Mouse (Mus musculus) heart, embryonic 15.5 days (tissue): Measurements from ENCODE around the gene Zdhhc7. TPM values are rescaled to one million over a fixed set of nuclear protein-coding genes. Genes with fewer than 3 reads are reported as not detected.

ENCODE experiments used
- ATAC-seq: fragments of 200-750 bp; cut with Nextera tagmentation; replicated peaks from 2 replicates; pipeline ENCODE4 v1.8.0; 2017; ENCODE audit warnings: low read depth, moderate TSS enrichment; ENCODE audit not compliant: insufficient number of reproducible peaks, insufficient read depth, low FRiP score
- H3K27ac ChIP-seq: fragments of 300-500 bp; sonication (generic); 2 replicates; pipeline ENCODE4 v1.5.1; 2015; ENCODE audit warnings: mild to moderate bottlenecking, inconsistent platforms
- H3K27me3 ChIP-seq: fragments of 300-500 bp; sonication (generic); 2 replicates; pipeline ENCODE4 v1.6.1; 2015; ENCODE audit warnings: inconsistent platforms
- H3K36me3 ChIP-seq: fragments of 300-500 bp; sonication (generic); 2 replicates; pipeline ENCODE4 v1.6.1; 2015; ENCODE audit warnings: mild to moderate bottlenecking, inconsistent platforms
- H3K4me1 ChIP-seq: fragments of 300-500 bp; sonication (generic); replicated peaks from 2 replicates; pipeline ENCODE4 v1.6.1; 2015; ENCODE audit warnings: inconsistent platforms
- H3K4me2 ChIP-seq: fragments of 300-500 bp; sonication (generic); 2 replicates; pipeline ENCODE4 v1.6.1; 2015; ENCODE audit warnings: inconsistent platforms, mild to moderate bottlenecking, moderate library complexity
- H3K4me3 ChIP-seq: fragments of 300-500 bp; sonication (generic); 2 replicates; pipeline ENCODE4 v1.5.1; 2015; ENCODE audit warnings: mild to moderate bottlenecking, inconsistent platforms
- H3K9ac ChIP-seq: fragments of 300-500 bp; sonication (generic); 2 replicates; pipeline ENCODE4 v1.6.1; 2015; ENCODE audit warnings: mild to moderate bottlenecking, inconsistent platforms
- H3K9me3 ChIP-seq: fragments of 300-500 bp; sonication (generic); replicated peaks from 2 replicates; pipeline ENCODE4 v1.6.1; 2016; ENCODE audit warnings: inconsistent platforms
- WGBS: fragments of 180-500 bp; shearing (Covaris S2); methylation state at CpG from one replicate; pipeline ENCODE4 v1.1.7; 2015; ENCODE audit warnings: mixed read lengths; 5-methylcytosine and 5-hydroxymethylcytosine counted together
- polyA plus RNA-seq: library from polyadenylated mRNA; unstranded; fragments of >200 nt; fragmentation: Nextera tagmentation; extraction: Ambion mirVana; gene quantifications from 2 replicates; pipeline ENCODE4 v1.2.1, GENCODE M21; 2015

The Zdhhc7 gene
- polyA plus RNA-seq, 1 experiment from 2014 or later = 30.7 TPM

DNA sequence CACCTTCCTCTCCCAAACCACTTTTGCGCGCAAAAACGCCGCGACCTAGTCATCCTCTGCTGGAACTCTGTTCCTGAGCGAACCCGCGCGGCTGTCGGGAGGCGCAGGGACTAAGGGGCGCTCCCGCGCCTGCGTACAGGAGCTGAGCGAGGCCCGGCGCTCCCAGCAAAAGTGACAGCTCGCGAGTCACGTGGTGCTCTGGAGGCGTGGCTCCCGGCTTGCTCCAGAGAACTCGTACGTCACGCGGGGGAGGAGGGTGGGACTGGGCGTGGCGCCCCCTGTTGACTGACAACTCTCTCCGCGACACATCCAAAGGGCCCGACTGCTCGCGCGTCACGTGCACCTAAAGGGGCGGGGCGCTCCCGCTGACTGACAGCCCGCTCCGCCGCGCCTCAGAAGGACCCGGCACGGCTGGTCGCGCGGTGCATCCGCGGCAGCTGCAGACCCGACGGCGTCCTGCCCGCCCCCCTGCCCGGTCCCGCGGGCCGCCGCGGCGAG lies 12.5 kb upstream of the Zdhhc7 start, which contains the start of gene 6430548M08Rik:
TSS of gene 6430548M08Rik (plus strand) at position 395 of the 498 bp plus-strand sequence.
- Histone ChIP-seq H3K36me3 (no peaks in the 10 kb centered on the region), H3K4me3 (peak within 1 kb of the TSS; percentile 85), H3K9ac (peak within 1 kb of the TSS; percentile 85), H3K27ac (peak within 1 kb of the TSS; percentile 97), H3K27me3 (peaks cover 16% of the 10 kb centered on the region; the same call in 1 of the 2 replicates), H3K4me1 (peaks cover 32% of the 10 kb centered on the region), H3K9me3 (no peaks in the 10 kb centered on the region), H3K4me2 (peak within 1 kb of the TSS; percentile 97)
- peak; percentile 95 for ATAC-seq
- under 1% methylated on average over 61 of the region's 61 CpGs for WGBS

GRCm38 (mm10) chr8:120113306-120113705 lies 12.0 kb upstream of the Zdhhc7 start:
- 0 out of 2 replicates have a peak, but pooled peaks have one; percentile 28 for ATAC-seq
- peak overlapping the region; percentile 74 for H3K9ac ChIP-seq
- H3K27ac ChIP-seq = peak overlapping the region; percentile 97
- H3K27me3 ChIP-seq = peaks cover 16% of the 10 kb centered on the region; the same call in 1 of the 2 replicates
- H3K4me1 ChIP-seq = peaks cover 28% of the 10 kb centered on the region
- peak overlapping the region; percentile 85 for H3K4me3 ChIP-seq
- H3K9me3 ChIP-seq = no peaks in the 10 kb centered on the region
- WGBS = 3% methylated on average over 10 of the region's 10 CpGs
- H3K36me3 ChIP-seq = no peaks in the 10 kb centered on the region
- peak overlapping the region; percentile 97 for H3K4me2 ChIP-seq

- H3K4me3 ChIP-seq = no peak overlapping the region
- H3K27ac ChIP-seq = peak overlapping the region; percentile 97
- H3K4me1 ChIP-seq = peaks cover 26% of the 10 kb centered on the region
- H3K36me3 ChIP-seq = no peaks in the 10 kb centered on the region
- H3K9me3 ChIP-seq = no peaks in the 10 kb centered on the region
- no peak for ATAC-seq
- H3K27me3 ChIP-seq = peaks cover 16% of the 10 kb centered on the region; the same call in 1 of the 2 replicates
- no peak overlapping the region for H3K9ac ChIP-seq
- 65% methylated on average over 5 of the region's 5 CpGs for WGBS
- H3K4me2 ChIP-seq = peak overlapping the region; percentile 97
Measured at GRCm38 (mm10) chr8:120112535-120112934, 11.3 kb upstream of the Zdhhc7 start.

GRCm38 (mm10) chr8:120111382-120111781 lies 10.1 kb upstream of the Zdhhc7 start:
- Histone ChIP-seq H3K27me3 (peaks cover 16% of the 10 kb centered on the region; the same call in 1 of the 2 replicates), H3K27ac (no peak overlapping the region), H3K36me3 (no peaks in the 10 kb centered on the region), H3K9me3 (no peaks in the 10 kb centered on the region), H3K4me3 (no peak overlapping the region), H3K4me2 (no peak overlapping the region), H3K4me1 (peaks cover 22% of the 10 kb centered on the region), H3K9ac (no peak overlapping the region)
- no peak for ATAC-seq
- 72% methylated on average over 4 of the region's 4 CpGs for WGBS

- H3K36me3 ChIP-seq = no peaks in the 10 kb centered on the region
Measured at GRCm38 (mm10) chr8:120110966-120111365, 9.7 kb upstream of the Zdhhc7 start.

GRCm38 (mm10) chr8:120109149-120109548 lies 7.9 kb upstream of the Zdhhc7 start:
- WGBS = 29% methylated on average over 3 of the region's 3 CpGs

More at GRCm38 (mm10) chr8:120110966-120111365, 9.7 kb upstream of the Zdhhc7 start:
- Histone ChIP-seq H3K4me3 (no peak overlapping the region), H3K27ac (no peak overlapping the region), H3K9me3 (no peaks in the 10 kb centered on the region), H3K9ac (no peak overlapping the region), H3K4me2 (no peak overlapping the region), H3K4me1 (peaks cover 25% of the 10 kb centered on the region), H3K27me3 (peaks cover 15% of the 10 kb centered on the region; the same call in 1 of the 2 replicates)
- no peak for ATAC-seq
- 84% methylated on average over 4 of the region's 4 CpGs for WGBS

DNA sequence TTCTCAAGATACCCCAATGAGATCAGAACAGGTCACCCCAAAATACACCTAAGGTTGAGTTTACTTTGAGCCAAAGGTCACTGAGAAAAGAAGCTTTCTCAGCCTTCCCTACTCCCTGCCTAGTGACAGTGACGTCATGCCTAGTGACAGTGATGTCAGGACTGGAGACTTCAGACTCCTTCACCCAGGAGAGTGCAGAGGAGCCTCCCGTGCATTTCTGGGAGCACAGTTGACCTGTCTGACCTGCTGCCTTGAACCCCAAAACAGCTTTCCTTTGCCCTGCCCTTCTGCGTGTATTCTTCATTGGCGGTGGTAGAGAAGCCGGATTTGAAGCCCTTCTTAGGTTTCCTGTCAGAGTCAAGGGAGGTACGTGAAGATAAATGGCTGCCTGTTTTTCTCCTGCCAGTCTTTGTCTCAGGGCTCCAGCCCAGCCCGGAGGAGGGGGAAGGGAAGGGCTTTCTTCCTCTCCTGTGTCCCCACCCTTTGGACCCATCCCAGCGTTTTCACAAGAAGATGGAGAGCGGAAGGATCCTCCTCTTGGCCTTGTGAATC lies 3.5 kb upstream of the Zdhhc7 start:
- H3K36me3 ChIP-seq = no peaks in the 10 kb centered on the region
- no peak overlapping the region for H3K9ac ChIP-seq
- H3K4me1 ChIP-seq = peaks cover 40% of the 10 kb centered on the region
- ATAC-seq = 0 out of 2 replicates have a peak, but pooled peaks have one; percentile 20
- H3K27me3 ChIP-seq = no peaks in the 10 kb centered on the region
- no peak overlapping the region for H3K4me2 ChIP-seq
- peak overlapping the region; percentile 21 for H3K27ac ChIP-seq
- WGBS = 54% methylated on average over 9 of the region's 9 CpGs
- no peak overlapping the region for H3K4me3 ChIP-seq
- H3K9me3 ChIP-seq = no peaks in the 10 kb centered on the region

More at GRCm38 (mm10) chr8:120109149-120109548, 7.9 kb upstream of the Zdhhc7 start:
- Histone ChIP-seq H3K27ac (no peak overlapping the region), H3K27me3 (no peaks in the 10 kb centered on the region), H3K9me3 (no peaks in the 10 kb centered on the region), H3K4me1 (peaks cover 25% of the 10 kb centered on the region), H3K4me3 (no peak overlapping the region), H3K4me2 (no peak overlapping the region), H3K9ac (no peak overlapping the region), H3K36me3 (no peaks in the 10 kb centered on the region)
- no peak for ATAC-seq

DNA sequence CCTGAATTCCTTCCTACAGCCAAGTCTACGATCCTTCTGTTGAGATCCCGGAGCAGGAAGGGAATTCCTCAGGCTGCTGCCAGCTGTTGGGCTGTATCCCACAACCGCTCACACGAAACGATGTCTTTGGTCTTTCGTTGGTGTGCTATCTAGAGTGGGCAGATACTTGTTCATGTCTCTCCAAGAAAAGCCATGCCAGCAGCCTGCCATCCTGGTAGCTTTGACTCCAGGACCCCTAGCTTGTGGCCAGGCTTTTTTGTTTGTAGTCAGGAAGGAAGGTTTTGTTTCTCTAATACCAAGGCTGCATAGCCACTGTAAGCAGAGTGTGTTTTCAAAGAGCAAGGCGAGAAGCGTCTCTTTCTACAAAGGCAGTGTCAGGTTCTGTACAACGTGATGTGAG lies 2.6 kb upstream of the Zdhhc7 start:
- Histone ChIP-seq H3K9me3 (no peaks in the 10 kb centered on the region), H3K27ac (peak overlapping the region; percentile 21), H3K4me1 (peaks cover 42% of the 10 kb centered on the region), H3K4me3 (no peak overlapping the region), H3K4me2 (no peak overlapping the region), H3K27me3 (no peaks in the 10 kb centered on the region), H3K9ac (no peak overlapping the region), H3K36me3 (no peaks in the 10 kb centered on the region)
- 75% methylated on average over 9 of the region's 9 CpGs for WGBS
- ATAC-seq = no peak

DNA sequence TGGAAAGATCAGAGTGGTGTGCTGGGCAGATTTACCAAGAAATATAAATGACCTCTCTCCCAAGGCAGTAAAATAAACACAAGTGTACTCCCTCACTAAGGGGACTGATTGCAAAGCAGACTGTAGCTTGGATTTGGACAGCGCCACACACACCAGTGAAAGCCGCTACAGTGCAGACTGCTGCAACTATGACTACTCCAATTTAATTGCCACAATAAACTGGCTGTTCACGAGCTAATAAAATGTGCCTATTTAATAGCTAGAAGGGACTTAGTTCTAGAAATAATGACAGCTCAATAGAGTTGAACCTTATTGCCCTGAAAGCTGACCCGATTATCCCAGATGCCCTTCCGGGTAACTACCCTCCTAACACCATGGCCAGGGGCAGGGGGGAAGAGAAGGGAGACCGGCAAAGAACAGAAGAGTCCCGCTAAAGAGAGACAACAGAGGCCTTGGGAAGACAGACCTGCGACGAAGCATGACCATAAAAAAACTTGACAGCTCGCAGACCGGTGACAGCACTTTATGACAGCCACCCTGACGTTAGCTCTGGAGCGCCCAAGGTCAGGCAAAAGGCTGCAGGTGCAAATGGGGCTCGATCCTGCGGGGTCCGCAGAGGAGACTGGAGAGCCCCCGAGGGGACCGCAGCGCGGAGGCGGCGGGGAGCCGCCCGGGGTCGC lies 754 bp downstream of the Zdhhc7 start:
- Histone ChIP-seq H3K4me2 (peak overlapping the region; percentile 66), H3K36me3 (no peaks in the 10 kb centered on the region), H3K4me3 (peak overlapping the region; percentile 74), H3K4me1 (peaks cover 33% of the 10 kb centered on the region), H3K9ac (peak overlapping the region; percentile 82), H3K27ac (peak overlapping the region; percentile 93), H3K27me3 (no peaks in the 10 kb centered on the region), H3K9me3 (no peaks in the 10 kb centered on the region)
- ATAC-seq = no peak; the same call in 1 of the 2 replicates
- WGBS = 3% methylated on average over 25 of the region's 25 CpGs

DNA sequence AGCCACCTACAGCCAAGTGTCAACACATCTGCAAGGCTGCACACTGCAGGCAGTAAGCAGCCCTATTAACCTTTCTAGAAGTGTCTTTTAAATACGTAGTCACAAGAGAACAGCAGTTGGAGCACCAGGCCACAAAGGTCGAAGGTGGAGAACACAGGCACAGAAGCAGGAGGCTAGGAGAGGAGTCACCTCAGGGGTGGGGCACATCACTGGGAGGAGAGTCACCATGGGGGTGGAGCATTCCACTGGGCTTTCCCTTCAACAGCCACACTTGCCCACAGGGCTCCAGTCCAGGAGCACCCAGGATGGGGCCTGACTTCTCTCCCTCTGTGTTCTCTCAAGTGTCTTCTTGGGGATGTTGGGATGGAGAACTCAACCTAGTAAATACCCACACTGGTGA lies 4.8 kb downstream of the Zdhhc7 start:
- peaks cover 11% of the 10 kb centered on the region for H3K4me1 ChIP-seq
- H3K36me3 ChIP-seq = peaks cover 19% of the 10 kb centered on the region
- H3K9me3 ChIP-seq = no peaks in the 10 kb centered on the region
- 74% methylated on average over 2 of the region's 2 CpGs for WGBS
- H3K4me3 ChIP-seq = no peak overlapping the region
- no peak for ATAC-seq
- no peak overlapping the region for H3K4me2 ChIP-seq
- no peaks in the 10 kb centered on the region for H3K27me3 ChIP-seq
- no peak overlapping the region for H3K27ac ChIP-seq
- no peak overlapping the region for H3K9ac ChIP-seq

GRCm38 (mm10) chr8:120094801-120095200 lies 6.5 kb downstream of the Zdhhc7 start:
- peaks cover 3% of the 10 kb centered on the region for H3K4me1 ChIP-seq
- H3K27ac ChIP-seq = no peak overlapping the region
- WGBS = 83% methylated on average over 10 of the region's 10 CpGs
- no peak overlapping the region for H3K4me3 ChIP-seq
- no peaks in the 10 kb centered on the region for H3K9me3 ChIP-seq
- H3K4me2 ChIP-seq = no peak overlapping the region
- H3K27me3 ChIP-seq = no peaks in the 10 kb centered on the region
- H3K9ac ChIP-seq = no peak overlapping the region
- peaks cover 34% of the 10 kb centered on the region for H3K36me3 ChIP-seq
- no peak for ATAC-seq
